Mouse (Mus musculus) olfactory bulb, adult 2 months (tissue): ENCODE data around the gene Sntg2.

Experiments used
- CTCF ChIP-seq: fragments of 200-500 bp; IDR thresholded peaks from 2 replicates; pipeline ENCODE4 v1.5.1; 2012; ENCODE audit warnings: low read depth, mild to moderate bottlenecking, low read length, moderate library complexity; ENCODE audit not compliant: insufficient read depth
- POLR2A ChIP-seq: fragments of 200-500 bp; IDR thresholded peaks from 2 replicates; pipeline ENCODE4 v1.6.1; 2012; ENCODE audit warnings: mild to moderate bottlenecking, low read depth, low read length, moderate library complexity; ENCODE audit not compliant: insufficient read depth

GRCm38 (mm10) chr12:30154079-30154673 is 219.0 kb downstream of the Sntg2 start:
- no peak for TF ChIP-seq CTCF
- no peak for TF ChIP-seq POLR2A
